27 mouse cellular contexts compared by ENCODE assay signal in the genomic region with DNA sequence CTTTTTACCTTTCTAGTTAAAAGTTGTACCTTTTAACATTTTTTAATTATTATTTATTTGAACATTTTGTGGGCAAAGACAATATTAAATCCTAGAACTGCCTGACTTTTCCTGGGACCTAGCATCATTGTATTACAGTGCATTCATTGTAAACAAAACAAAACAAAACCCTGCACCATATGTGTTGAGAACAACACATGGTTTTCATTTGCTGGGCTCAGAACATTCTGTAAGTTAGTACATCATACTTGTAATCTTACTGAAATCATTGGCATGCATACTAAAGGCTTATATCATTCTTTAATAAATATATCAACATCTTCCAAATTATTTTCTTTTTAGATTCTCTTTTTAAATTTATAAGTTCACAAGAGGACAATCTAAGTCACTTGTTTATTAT.
"Had no signal": no experiment of that assay in that cellular context is flagged by ENCODE, and none has a peak within 500 bp of the region (broad histone marks: within the 10 kb centered on the region; RNA-seq: fewer than 3 reads in every experiment).

No protein-coding gene starts in this region.

- H3K27me3 ChIP-seq: heart, embryonic 13.5 days; heart, embryonic 15.5 days; hindbrain, embryonic 13.5 days; hindbrain, embryonic 15.5 days; kidney, embryonic 15.5 days; limb, embryonic 12.5 days; limb, embryonic 15.5 days had no signal

- H3K4me2 ChIP-seq: heart, embryonic 11.5 days; heart, embryonic 13.5 days; heart, embryonic 15.5 days; hindbrain, embryonic 13.5 days; hindbrain, embryonic 15.5 days; kidney, embryonic 15.5 days; limb, embryonic 12.5 days; limb, embryonic 15.5 days; liver, embryonic 12.5 days had no signal

- H3K36me3 ChIP-seq: heart, embryonic 15.5 days; hindbrain, embryonic 13.5 days; hindbrain, embryonic 15.5 days; kidney, embryonic 15.5 days; limb, embryonic 12.5 days; limb, embryonic 15.5 days; liver, embryonic 12.5 days had no signal

- H3K4me3 ChIP-seq: heart, adult 2 months; heart, embryonic 13.5 days; heart, embryonic 15.5 days; hindbrain, embryonic 13.5 days; hindbrain, embryonic 15.5 days; kidney, embryonic 15.5 days; limb, embryonic 12.5 days; limb, embryonic 15.5 days; liver, embryonic 12.5 days had no signal

- H3K27ac ChIP-seq: heart, adult 2 months; heart, embryonic 13.5 days; heart, embryonic 15.5 days; hindbrain, embryonic 13.5 days; hindbrain, embryonic 15.5 days; hindbrain, postnatal 0 days; kidney, embryonic 15.5 days; kidney, postnatal 0 days; limb, embryonic 12.5 days; limb, embryonic 15.5 days; liver, embryonic 12.5 days; liver, embryonic 14.5 days had no signal

- H3K9ac ChIP-seq: heart, embryonic 13.5 days; heart, embryonic 15.5 days; hindbrain, embryonic 13.5 days; hindbrain, embryonic 15.5 days; kidney, embryonic 15.5 days; limb, embryonic 12.5 days; limb, embryonic 15.5 days; liver, embryonic 12.5 days; liver, embryonic 14.5 days had no signal

- DNase-seq: gastrocnemius, postnatal 14 days; gastrocnemius, postnatal 36 days; heart, adult 11 months; heart, adult 2 months; heart, postnatal 14 days; heart, postnatal 36 days; kidney, adult 11 months; kidney, adult 2 months; kidney, adult 9 months; kidney, postnatal 14 days; kidney, postnatal 36 days; layer of hippocampus, adult 9-11 months; layer of hippocampus, postnatal 36 days; left cerebral cortex, postnatal 4 days had no signal

- H3K9me3 ChIP-seq: heart, embryonic 13.5 days; heart, embryonic 15.5 days; hindbrain, embryonic 13.5 days; hindbrain, embryonic 15.5 days; kidney, embryonic 15.5 days; limb, embryonic 12.5 days; limb, embryonic 15.5 days; liver, embryonic 12.5 days had no signal

- ATAC-seq: hindbrain, postnatal 0 days; intestine, embryonic 16.5 days; liver, embryonic 12.5 days had no signal
